Comparison of ENCODE assay signal across 9 mouse cellular contexts in genomic region chr11:62851199-62851598, GRCm38 (mm10). TPM values are rescaled to one million over a fixed set of nuclear protein-coding genes. Genes with fewer than 3 reads are reported as not detected.
DNase-seq lines count a peak whose midpoint lies in the region; ATAC-seq and TF ChIP-seq lines count a peak whose summit lies in the region.
"Had no signal": no experiment of that assay in that cellular context is flagged by ENCODE, and none has a peak within 500 bp of the region (broad histone marks: within the 10 kb centered on the region; RNA-seq: fewer than 3 reads in every experiment).

No protein-coding gene starts in this region.

- peak in 1 of 2 experiments; percentile 14 for DNase-seq in cerebellum, adult 2 months
- DNase-seq in cerebellum, adult 11-12 months, result no peak
- DNase-seq in layer of hippocampus, adult 2 months (ENCODE audit: low spot score in 2 of 2), result peak in 1 of 2 experiments; percentile 43
- DNase-seq in layer of hippocampus, postnatal 36 days, result no peak
- peak; percentile 50 for DNase-seq in embryo, embryonic 10 days (ENCODE audit: low spot score)
- DNase-seq in lung, postnatal 36 days, result peak; percentile 53
- DNase-seq in thymus, postnatal 14 days, result no peak

- no peaks in the 10 kb centered on the region for H3K4me1 ChIP-seq in cerebellum, adult 2 months (ENCODE audit: control insufficient read depth, insufficient read depth, low read length)

- TF ChIP-seq POLR2A in cerebellum, adult 2 months (IDR thresholded peaks at IDR 0.05; ENCODE audit: borderline replicate concordance, insufficient read depth, low read length), result no peak

- 66% methylated on average over 1 of the region's 1 CpGs for WGBS in cerebellum, adult 2 months

- no peak overlapping the region for H3K4me3 ChIP-seq in cerebellum, adult 2 months (replicated peaks; ENCODE audit: insufficient read depth, low read depth, low read length)
- no peak overlapping the region for H3K4me3 ChIP-seq in layer of hippocampus, adult 2 months

- H3K27ac ChIP-seq in cerebellum, adult 2 months (ENCODE audit: insufficient read depth, low read length), result no peak overlapping the region
- no peak overlapping the region for H3K27ac ChIP-seq in layer of hippocampus, adult 2 months

- ATAC-seq in monocyte, adult 5-6 weeks (replicated peaks; ENCODE audit: insufficient number of reproducible peaks, low FRiP score, low TSS enrichment, poor library complexity, severe bottlenecking), result no peak
- ATAC-seq: CD4-positive, CD25-positive, alpha-beta regulatory T cell, adult 4 months had no signal

- TF ChIP-seq CTCF in cerebellum, adult 2 months (IDR thresholded peaks at IDR 0.05; ENCODE audit: borderline replicate concordance, insufficient read depth, low read depth, low read length), result peak; percentile 62; the same call in 1 of the 2 replicates
- TF ChIP-seq CTCF in layer of hippocampus, adult 2 months (conservative IDR thresholded peaks at IDR 0.05), result peak; percentile 85

- H3K27me3 ChIP-seq in cerebellum, adult 2 months (ENCODE audit: control insufficient read depth, insufficient read depth, low read length), result no peaks in the 10 kb centered on the region

RNA-seq across cellular contexts. Expression of gene Fbxw10, which starts 4.3 kb away (rescaled TPM):
- polyA plus RNA-seq in cerebellum, adult 2 months (2012; rRNA removed), result 1.8 and 1.9 TPM in 2 replicates
- total RNA-seq in layer of hippocampus, adult 2 months (2021), result 1 to 10 TPM; 1.9 to 2.6 TPM
- total RNA-seq in layer of hippocampus, postnatal 36 days (2021), result 1 to 10 TPM; 1.4 to 1.6 TPM
- 0.75 to 2.6 TPM (median 2.5 TPM) in 3 replicates for total RNA-seq in monocyte, adult 5-6 weeks (2017)

RNA-seq across cellular contexts. Expression of gene Tvp23b, which starts 28.1 kb away (rescaled TPM):
- polyA plus RNA-seq in cerebellum, adult 2 months (2012; rRNA removed), result 28.5 and 32.3 TPM in 2 replicates
- 10 to 100 TPM; 27.6 to 30.5 TPM for total RNA-seq in layer of hippocampus, adult 2 months (2021)
- total RNA-seq in layer of hippocampus, postnatal 36 days (2021), result 10 to 100 TPM; 30.5 to 35.9 TPM
- total RNA-seq in monocyte, adult 5-6 weeks (2017), result 23.5 to 32.7 TPM (median 30.7 TPM) in 3 replicates

RNA-seq across cellular contexts. Expression of gene Trim16, which starts 31.2 kb away (rescaled TPM):
- polyA plus RNA-seq in cerebellum, adult 2 months (2012; rRNA removed), result 4.0 and 4.2 TPM in 2 replicates
- 1 to 10 TPM; 1.4 to 1.6 TPM for total RNA-seq in layer of hippocampus, adult 2 months (2021)
- total RNA-seq in layer of hippocampus, postnatal 36 days (2021), result 1 to 10 TPM; 1.2 to 1.7 TPM
- total RNA-seq in monocyte, adult 5-6 weeks (2017), result 5.9 to 8.1 TPM (median 7.3 TPM) in 3 replicates

Comparison
In these comparisons a context has a peak if more than half of its experiments do, and no peak if none do; other contexts are left out.
1. DNase-seq: peak in embryo, embryonic 10 days (single experiment) and lung, postnatal 36 days (single experiment); none in cerebellum, adult 11-12 months (single experiment), layer of hippocampus, postnatal 36 days (0 of 2) and thymus, postnatal 14 days (single experiment).